Mouse (Mus musculus) frontal cortex, adult 2 months (tissue): ENCODE data around the gene Cfap46. TPM values are rescaled to one million over a fixed set of nuclear protein-coding genes. Genes with fewer than 3 reads are reported as not detected.

Experiments
- DNase-seq, 2 experiments: peaks; one replicate each; pipeline ENCODE4 v3.0.0; 2022; ENCODE audit warnings: low spot score in 1 of 2; ENCODE audit errors: extremely low spot score in 1 of 2
- polyA plus RNA-seq: library from polyadenylated mRNA; depleted of rRNA; stranded (reverse); fragments of >200 nt; gene quantifications from 2 replicates; pipeline ENCODE4 v1.2.3, GENCODE M21; 2012; rRNA removed

The Cfap46 gene
- polyA plus RNA-seq, 1 experiment: 3.3 TPM

- no peak for DNase-seq
These were observed 101.6 kb downstream of the Cfap46 start for GRCm38 (mm10) chr7:139581801-139582571.

- no peak for DNase-seq
These were observed 102.5 kb downstream of the Cfap46 start for GRCm38 (mm10) chr7:139580851-139581775.

- DNase-seq: no peak
These were observed 104.2 kb downstream of the Cfap46 start for GRCm38 (mm10) chr7:139579261-139579905.

GRCm38 (mm10) chr7:139576064-139576686 is 107.4 kb downstream of the Cfap46 start:
- no peak for DNase-seq

- no peak for DNase-seq
These were observed 111.0 kb downstream of the Cfap46 start for GRCm38 (mm10) chr7:139572665-139573064.

- DNase-seq: no peak
These were observed 112.8 kb downstream of the Cfap46 start for GRCm38 (mm10) chr7:139570788-139571187.

GRCm38 (mm10) chr7:139566533-139566932 is 117.1 kb downstream of the Cfap46 start:
- DNase-seq: no peak

- no peak for DNase-seq
These were observed 117.6 kb downstream of the Cfap46 start for GRCm38 (mm10) chr7:139565998-139566397.

- DNase-seq: no peak
These were observed 119.5 kb downstream of the Cfap46 start for GRCm38 (mm10) chr7:139564161-139564560.

- DNase-seq: no peak
These were observed 120.2 kb downstream of the Cfap46 start for GRCm38 (mm10) chr7:139563425-139563824.

- DNase-seq: no peak
These were observed 124.0 kb downstream of the Cfap46 start for GRCm38 (mm10) chr7:139559659-139560058.

GRCm38 (mm10) chr7:139556746-139557526 is 126.7 kb downstream of the Cfap46 start:
- no peak for DNase-seq

GRCm38 (mm10) chr7:139556331-139556730 is 127.3 kb downstream of the Cfap46 start:
- DNase-seq: no peak

- DNase-seq: no peak
These were observed 132.1 kb downstream of the Cfap46 start for GRCm38 (mm10) chr7:139551519-139551918.

Other genes starting within 250 kb of the Cfap46 start
- gene Nkx6-2, start 101.0 kb downstream of the Cfap46 start, polyA plus RNA-seq: 9.2 and 11.4 TPM in 2 replicates
- gene Adgra1, start 150.4 kb upstream of the Cfap46 start, polyA plus RNA-seq: 34.4 and 34.7 TPM in 2 replicates
- 29.7 and 30.9 TPM in 2 replicates for gene Kndc1, start 210.9 kb upstream of the Cfap46 start, polyA plus RNA-seq